Mouse (Mus musculus): ENCODE data around the gene Tgm6. TPM values are rescaled to one million over a fixed set of nuclear protein-coding genes. Genes with fewer than 3 reads are reported as not detected.

Tgm6 gene
- polyA plus RNA-seq (2015; fragmentation: Nextera tagmentation; extraction: Ambion mirVana) = not detected in 2 replicates

DNA sequence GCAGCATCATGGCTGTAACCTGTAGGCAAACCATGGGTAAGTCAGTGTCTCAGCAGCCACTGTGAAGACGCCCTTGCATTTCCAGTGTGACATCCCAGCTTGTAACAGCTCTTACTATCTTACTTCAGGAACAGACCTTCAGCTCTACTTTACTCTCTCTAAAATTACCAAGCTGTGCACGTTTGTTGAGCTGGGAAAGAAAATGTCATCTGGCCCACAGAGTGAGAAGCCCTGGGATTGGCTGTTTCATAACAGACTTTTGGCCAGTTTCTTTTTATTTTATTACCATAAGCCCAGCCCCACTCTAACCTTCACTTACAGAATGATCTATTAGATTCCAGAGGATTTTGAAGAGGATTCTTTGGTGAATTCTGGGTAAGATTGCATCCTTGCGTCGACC, at the start of gene Tgm6:
Gene Tgm6 (plus strand): TSS at position 301 of the 400 bp plus-strand sequence.
- H3K27me3 ChIP-seq (ENCODE audit: control insufficient read depth, insufficient read depth, low read depth, low read length) = no peaks in the 10 kb centered on the region
- ATAC-seq (ENCODE audit: low read depth) = no peak
- no peak within 1 kb of the TSS for H3K4me3 ChIP-seq (ENCODE audit: low read length)
- 48% methylated on average over 4 of the region's 4 CpGs for WGBS
- no peaks in the 10 kb centered on the region for H3K9me3 ChIP-seq (ENCODE audit: control insufficient read depth, low read length)
- H3K4me2 ChIP-seq (ENCODE audit: low read depth, low read length) = no peak within 1 kb of the TSS
- H3K4me1 ChIP-seq (replicated peaks; ENCODE audit: control insufficient read depth, insufficient read depth, low read length) = no peaks in the 10 kb centered on the region
- H3K27ac ChIP-seq (ENCODE audit: low read length) = no peak within 1 kb of the TSS
- no peaks in the 10 kb centered on the region for H3K36me3 ChIP-seq (ENCODE audit: control insufficient read depth, insufficient read depth, low read length)
- H3K9ac ChIP-seq (ENCODE audit: low read length) = no peak within 1 kb of the TSS

DNA sequence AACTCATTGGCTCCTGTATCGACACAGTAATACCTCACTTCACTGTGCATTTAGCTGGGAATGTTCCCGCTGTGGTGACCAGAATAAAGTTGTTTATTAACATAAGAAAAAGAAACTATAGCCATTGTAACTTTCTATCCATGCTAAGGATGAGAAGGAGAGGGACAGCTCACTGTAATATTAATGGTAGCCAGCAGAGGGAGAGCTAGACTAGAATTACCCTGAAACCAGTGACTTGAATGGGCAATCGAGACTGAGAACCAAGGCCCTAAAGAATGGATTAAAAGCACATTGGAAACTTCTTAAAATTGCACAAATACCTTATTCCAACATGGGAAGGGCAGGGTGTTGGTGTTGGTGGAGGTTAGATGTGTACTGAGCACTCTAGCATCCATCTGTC, 44.0 kb upstream of the Tgm6 start:
- WGBS = 26% methylated on average over 3 of the region's 3 CpGs

DNA sequence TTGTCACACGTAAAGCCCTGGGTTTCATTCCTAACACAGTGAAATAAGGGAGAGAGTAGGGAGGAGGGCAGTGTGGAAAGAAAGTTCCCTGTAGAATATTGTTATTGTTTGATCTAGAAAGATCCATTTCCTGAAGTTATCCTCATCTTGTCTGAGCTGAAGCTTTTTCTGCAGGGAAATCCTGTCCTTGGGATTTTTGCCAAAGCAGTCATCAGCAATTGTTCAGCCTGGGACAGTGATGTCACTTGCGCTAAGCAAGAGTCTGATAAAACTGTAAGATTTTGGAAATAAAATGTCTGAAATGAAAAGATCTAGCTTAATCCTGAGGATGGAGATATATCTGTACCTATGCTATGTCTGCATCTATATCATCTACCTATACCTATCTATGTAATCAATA, 41.8 kb upstream of the Tgm6 start:
- no peaks in the 10 kb centered on the region for H3K4me1 ChIP-seq (replicated peaks; ENCODE audit: control insufficient read depth, insufficient read depth, low read length)
- no peaks in the 10 kb centered on the region for H3K36me3 ChIP-seq (ENCODE audit: control insufficient read depth, insufficient read depth, low read length)
- WGBS = 72% methylated on average over 2 of the region's 2 CpGs
- no peak overlapping the region for H3K4me2 ChIP-seq (ENCODE audit: low read depth, low read length)
- H3K27ac ChIP-seq (ENCODE audit: low read length) = no peak overlapping the region
- no peaks in the 10 kb centered on the region for H3K27me3 ChIP-seq (ENCODE audit: control insufficient read depth, insufficient read depth, low read depth, low read length)
- H3K9ac ChIP-seq (ENCODE audit: low read length) = no peak overlapping the region
- no peaks in the 10 kb centered on the region for H3K9me3 ChIP-seq (ENCODE audit: control insufficient read depth, low read length)
- H3K4me3 ChIP-seq (ENCODE audit: low read length) = no peak overlapping the region
- no peak for ATAC-seq (ENCODE audit: low read depth)

More for the DNA sequence above, 44.0 kb upstream of the Tgm6 start:
- no peak for ATAC-seq (ENCODE audit: low read depth)
- Histone ChIP-seq H3K27me3 (ENCODE audit: control insufficient read depth, insufficient read depth, low read depth, low read length) (no peaks in the 10 kb centered on the region), H3K4me2 (ENCODE audit: low read depth, low read length) (no peak overlapping the region), H3K9ac (ENCODE audit: low read length) (no peak overlapping the region), H3K4me3 (ENCODE audit: low read length) (no peak overlapping the region), H3K9me3 (ENCODE audit: control insufficient read depth, low read length) (no peaks in the 10 kb centered on the region), H3K36me3 (ENCODE audit: control insufficient read depth, insufficient read depth, low read length) (no peaks in the 10 kb centered on the region), H3K4me1 (replicated peaks; ENCODE audit: control insufficient read depth, insufficient read depth, low read length) (no peaks in the 10 kb centered on the region), H3K27ac (ENCODE audit: low read length) (no peak overlapping the region)

DNA sequence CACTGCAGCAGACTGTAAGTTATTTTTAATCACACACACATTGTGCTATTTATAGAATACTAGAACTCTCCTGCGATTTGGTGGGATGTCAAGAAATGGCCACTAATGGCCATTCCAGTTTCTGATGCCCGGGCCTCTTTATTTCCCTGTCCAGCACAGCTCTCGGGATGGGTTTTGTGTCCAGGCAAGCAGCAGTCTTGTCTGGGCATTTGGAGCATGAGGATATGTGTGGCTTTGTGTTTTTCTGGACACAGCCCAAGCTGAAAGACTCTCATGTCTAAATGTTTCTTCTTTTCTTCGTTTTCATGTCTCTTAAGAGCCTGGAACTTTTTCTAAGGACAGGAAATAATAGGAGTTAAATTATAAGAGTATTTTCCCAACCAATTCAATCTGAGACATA, 588 bp downstream of the Tgm6 start:
- no peak for ATAC-seq (ENCODE audit: low read depth)
- Histone ChIP-seq H3K9ac (ENCODE audit: low read length) (no peak overlapping the region), H3K9me3 (ENCODE audit: control insufficient read depth, low read length) (no peaks in the 10 kb centered on the region), H3K4me1 (replicated peaks; ENCODE audit: control insufficient read depth, insufficient read depth, low read length) (no peaks in the 10 kb centered on the region), H3K36me3 (ENCODE audit: control insufficient read depth, insufficient read depth, low read length) (no peaks in the 10 kb centered on the region), H3K4me3 (ENCODE audit: low read length) (no peak overlapping the region), H3K27ac (ENCODE audit: low read length) (no peak overlapping the region), H3K4me2 (ENCODE audit: low read depth, low read length) (no peak overlapping the region), H3K27me3 (ENCODE audit: control insufficient read depth, insufficient read depth, low read depth, low read length) (no peaks in the 10 kb centered on the region)
- WGBS = 49% methylated on average over 4 of the region's 4 CpGs

DNA sequence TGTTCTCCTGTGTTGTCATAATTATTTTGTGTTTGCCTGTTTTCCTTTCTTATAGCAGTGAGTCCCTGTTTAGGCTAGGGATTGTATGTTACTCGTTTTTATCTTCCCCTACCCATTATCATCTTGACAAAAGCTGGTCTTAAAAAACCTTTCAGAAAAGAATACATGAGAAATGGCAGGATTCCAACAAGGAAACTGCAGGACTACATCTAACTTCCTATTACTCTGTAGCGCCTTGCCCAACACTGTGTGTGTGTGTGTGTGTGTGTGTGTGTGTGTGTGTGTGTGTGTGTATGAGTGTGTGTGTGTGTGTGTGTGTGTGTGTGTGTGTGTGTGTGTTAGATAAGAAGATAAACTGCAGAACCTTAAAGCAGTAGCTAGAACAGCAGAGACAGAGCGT, 1.2 kb downstream of the Tgm6 start:
- H3K4me3 ChIP-seq (ENCODE audit: low read length) = no peak overlapping the region
- no peaks in the 10 kb centered on the region for H3K36me3 ChIP-seq (ENCODE audit: control insufficient read depth, insufficient read depth, low read length)
- no peaks in the 10 kb centered on the region for H3K9me3 ChIP-seq (ENCODE audit: control insufficient read depth, low read length)
- no peak for ATAC-seq (ENCODE audit: low read depth)
- no peaks in the 10 kb centered on the region for H3K27me3 ChIP-seq (ENCODE audit: control insufficient read depth, insufficient read depth, low read depth, low read length)
- H3K9ac ChIP-seq (ENCODE audit: low read length) = no peak overlapping the region
- H3K4me2 ChIP-seq (ENCODE audit: low read depth, low read length) = no peak overlapping the region
- WGBS = 29% methylated on average over 3 of the region's 3 CpGs
- no peak overlapping the region for H3K27ac ChIP-seq (ENCODE audit: low read length)
- H3K4me1 ChIP-seq (replicated peaks; ENCODE audit: control insufficient read depth, insufficient read depth, low read length) = no peaks in the 10 kb centered on the region

DNA sequence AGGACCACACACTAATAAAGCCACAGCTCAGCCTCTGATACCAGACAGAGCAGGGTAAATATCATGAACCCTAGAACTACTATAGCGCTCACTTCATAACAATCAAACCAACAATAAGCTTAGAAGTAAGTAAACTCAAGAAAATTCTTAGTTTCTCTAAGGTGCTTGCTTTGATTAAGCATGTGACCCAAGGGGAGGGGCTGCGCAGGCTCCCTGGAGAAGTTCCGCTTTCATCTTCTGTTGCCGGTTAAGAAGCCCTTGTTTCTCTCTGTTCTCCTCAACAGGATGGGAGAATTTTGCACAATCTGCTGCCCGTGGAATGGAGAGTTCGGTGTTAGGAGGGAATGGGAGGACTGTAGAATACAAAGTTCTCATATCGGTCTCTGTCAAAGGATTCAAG, 6.4 kb downstream of the Tgm6 start:
- no peak overlapping the region for H3K9ac ChIP-seq (ENCODE audit: low read length)
- ATAC-seq (ENCODE audit: low read depth) = no peak
- H3K4me2 ChIP-seq (ENCODE audit: low read depth, low read length) = no peak overlapping the region
- H3K27ac ChIP-seq (ENCODE audit: low read length) = no peak overlapping the region
- H3K27me3 ChIP-seq (ENCODE audit: control insufficient read depth, insufficient read depth, low read depth, low read length) = no peaks in the 10 kb centered on the region
- no peaks in the 10 kb centered on the region for H3K9me3 ChIP-seq (ENCODE audit: control insufficient read depth, low read length)
- no peaks in the 10 kb centered on the region for H3K4me1 ChIP-seq (replicated peaks; ENCODE audit: control insufficient read depth, insufficient read depth, low read length)
- H3K36me3 ChIP-seq (ENCODE audit: control insufficient read depth, insufficient read depth, low read length) = no peaks in the 10 kb centered on the region
- no peak overlapping the region for H3K4me3 ChIP-seq (ENCODE audit: low read length)
- 70% methylated on average over 7 of the region's 7 CpGs for WGBS

DNA sequence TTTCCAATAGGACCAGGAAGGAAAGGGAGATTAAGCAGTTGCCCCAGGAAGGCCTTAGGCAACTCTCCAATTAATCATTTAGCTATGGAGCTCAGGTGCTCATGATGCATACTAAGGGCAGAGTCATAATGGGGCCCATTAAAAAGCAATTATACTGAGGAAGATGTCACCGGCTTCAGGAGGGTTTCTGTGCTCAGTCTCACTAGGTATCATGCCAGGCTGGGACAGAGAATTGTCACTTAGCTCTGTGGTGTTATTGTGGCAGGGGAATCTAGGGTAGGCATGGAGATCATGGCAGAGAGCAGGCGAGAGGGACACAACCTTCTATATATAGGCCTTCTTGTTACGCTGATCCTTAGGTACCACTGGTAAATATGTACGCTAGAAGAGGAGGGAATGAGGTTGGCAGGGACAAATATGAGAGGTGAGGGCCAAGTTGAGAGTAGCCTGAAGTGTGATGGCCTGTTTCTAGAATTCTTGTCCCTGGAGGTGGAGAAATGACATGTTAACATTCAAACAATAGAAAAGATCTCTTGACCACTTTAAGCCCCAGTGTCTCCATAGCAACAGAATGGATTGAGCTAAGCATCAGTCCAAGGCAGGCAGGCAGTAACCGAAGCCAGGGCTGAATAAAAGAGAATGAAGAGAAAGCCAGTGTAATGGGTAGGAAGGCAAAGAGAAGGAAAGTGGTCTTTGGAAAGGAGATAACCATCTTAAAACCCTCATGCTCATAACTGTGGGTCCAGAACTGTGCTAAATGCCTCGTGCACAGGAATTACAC, 13.3 kb downstream of the Tgm6 start:
- Histone ChIP-seq H3K27me3 (ENCODE audit: control insufficient read depth, insufficient read depth, low read depth, low read length) (no peaks in the 10 kb centered on the region), H3K36me3 (ENCODE audit: control insufficient read depth, insufficient read depth, low read length) (no peaks in the 10 kb centered on the region), H3K4me1 (replicated peaks; ENCODE audit: control insufficient read depth, insufficient read depth, low read length) (no peaks in the 10 kb centered on the region), H3K9me3 (ENCODE audit: control insufficient read depth, low read length) (no peaks in the 10 kb centered on the region), H3K9ac (ENCODE audit: low read length) (no peak overlapping the region), H3K4me2 (ENCODE audit: low read depth, low read length) (no peak overlapping the region), H3K4me3 (ENCODE audit: low read length) (no peak overlapping the region), H3K27ac (ENCODE audit: low read length) (no peak overlapping the region)
- no peak for ATAC-seq (ENCODE audit: low read depth)
- 69% methylated on average over 6 of the region's 6 CpGs for WGBS

DNA sequence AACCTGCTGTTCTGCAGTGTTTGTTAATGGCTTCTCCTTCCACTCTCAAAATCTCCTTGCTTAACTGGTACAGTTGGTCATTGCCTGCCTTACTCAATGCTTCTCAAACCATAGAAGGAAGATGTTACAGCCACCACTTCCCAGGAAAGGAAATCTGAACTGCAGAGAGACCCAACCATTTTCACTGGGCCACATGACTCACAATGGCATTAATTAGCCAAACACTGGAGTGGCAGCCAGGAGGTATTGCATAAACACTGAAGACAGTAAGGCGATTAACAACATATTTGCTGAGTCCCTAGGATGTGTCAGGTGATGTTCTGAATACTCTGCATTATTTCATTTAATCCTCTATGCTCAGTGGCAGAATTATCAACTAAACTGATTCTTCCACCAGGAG, 13.9 kb downstream of the Tgm6 start:
- Histone ChIP-seq H3K4me3 (ENCODE audit: low read length) (no peak overlapping the region), H3K9me3 (ENCODE audit: control insufficient read depth, low read length) (no peaks in the 10 kb centered on the region), H3K4me1 (replicated peaks; ENCODE audit: control insufficient read depth, insufficient read depth, low read length) (no peaks in the 10 kb centered on the region), H3K27me3 (ENCODE audit: control insufficient read depth, insufficient read depth, low read depth, low read length) (no peaks in the 10 kb centered on the region), H3K27ac (ENCODE audit: low read length) (no peak overlapping the region), H3K36me3 (ENCODE audit: control insufficient read depth, insufficient read depth, low read length) (no peaks in the 10 kb centered on the region), H3K9ac (ENCODE audit: low read length) (no peak overlapping the region), H3K4me2 (ENCODE audit: low read depth, low read length) (no peak overlapping the region)
- WGBS = 27% methylated on average over 1 of the region's 1 CpGs
- no peak for ATAC-seq (ENCODE audit: low read depth)

DNA sequence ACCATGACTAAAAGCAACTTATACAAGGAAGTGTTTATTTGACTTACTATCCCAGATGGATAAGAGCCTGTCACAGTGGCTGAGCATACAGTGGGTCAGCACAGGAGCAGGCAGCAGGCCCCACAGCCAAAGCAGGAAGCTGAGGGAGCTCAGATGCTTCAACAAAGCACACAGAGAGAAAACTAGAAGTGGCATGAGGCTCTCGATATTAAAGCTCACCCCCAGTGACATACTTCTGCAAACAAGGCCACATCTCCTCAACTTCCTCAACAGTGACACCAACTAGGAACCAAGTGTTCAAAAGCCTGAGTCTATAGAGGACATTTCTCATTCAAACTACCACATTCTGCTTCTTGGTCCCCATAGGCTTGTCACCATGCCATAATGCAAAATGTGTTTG, 17.5 kb downstream of the Tgm6 start:
- Histone ChIP-seq H3K27me3 (ENCODE audit: control insufficient read depth, insufficient read depth, low read depth, low read length) (no peaks in the 10 kb centered on the region), H3K36me3 (ENCODE audit: control insufficient read depth, insufficient read depth, low read length) (no peaks in the 10 kb centered on the region), H3K9ac (ENCODE audit: low read length) (no peak overlapping the region), H3K27ac (ENCODE audit: low read length) (no peak overlapping the region), H3K4me1 (replicated peaks; ENCODE audit: control insufficient read depth, insufficient read depth, low read length) (no peaks in the 10 kb centered on the region), H3K4me3 (ENCODE audit: low read length) (no peak overlapping the region), H3K9me3 (ENCODE audit: control insufficient read depth, low read length) (no peaks in the 10 kb centered on the region), H3K4me2 (ENCODE audit: low read depth, low read length) (no peak overlapping the region)
- ATAC-seq (ENCODE audit: low read depth) = no peak
- 29% methylated on average over 1 of the region's 1 CpGs for WGBS

DNA sequence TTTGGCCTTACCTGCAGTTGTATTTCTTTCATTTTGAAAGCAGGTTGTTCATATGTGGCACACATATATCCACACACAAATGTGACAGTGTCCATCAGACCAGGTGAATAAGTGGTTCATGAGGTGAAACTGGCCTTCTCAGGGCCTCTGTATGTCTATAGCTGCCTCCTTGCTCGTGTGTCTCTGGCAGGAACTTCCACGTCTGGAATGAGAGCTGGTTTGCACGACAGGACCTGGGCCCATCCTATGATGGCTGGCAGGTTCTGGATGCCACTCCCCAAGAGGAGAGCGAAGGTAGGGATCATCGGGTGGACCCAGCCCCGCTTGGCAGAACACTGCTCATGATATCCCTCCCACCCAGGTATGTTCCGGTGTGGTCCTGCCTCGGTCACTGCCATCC, 30.8 kb downstream of the Tgm6 start:
- ATAC-seq (ENCODE audit: low read depth) = no peak
- WGBS = 83% methylated on average over 8 of the region's 8 CpGs
- Histone ChIP-seq H3K4me3 (ENCODE audit: low read length) (no peak overlapping the region), H3K4me1 (replicated peaks; ENCODE audit: control insufficient read depth, insufficient read depth, low read length) (no peaks in the 10 kb centered on the region), H3K27me3 (ENCODE audit: control insufficient read depth, insufficient read depth, low read depth, low read length) (no peaks in the 10 kb centered on the region), H3K27ac (ENCODE audit: low read length) (no peak overlapping the region), H3K9ac (ENCODE audit: low read length) (no peak overlapping the region), H3K9me3 (ENCODE audit: control insufficient read depth, low read length) (no peaks in the 10 kb centered on the region), H3K4me2 (ENCODE audit: low read depth, low read length) (no peak overlapping the region), H3K36me3 (ENCODE audit: control insufficient read depth, insufficient read depth, low read length) (no peaks in the 10 kb centered on the region)
